Mouse (Mus musculus) brain, embryonic 14.5 days (tissue): Measurements from ENCODE around the gene Cd53. TPM values are rescaled to one million over a fixed set of nuclear protein-coding genes. Genes with fewer than 3 reads are reported as not detected.
A peak's percentile ranks its signal among the peaks of the same experiment; 100 is the strongest.

ENCODE experiments used
- DNase-seq: peaks from one replicate; pipeline ENCODE4 v3.0.0-alpha.2; 2011; ENCODE audit warnings: low read depth
- CTCF ChIP-seq: fragments of 200-500 bp; IDR thresholded peaks from 2 replicates; pipeline ENCODE4 v1.5.1; 2012; ENCODE audit warnings: inconsistent platforms, mild to moderate bottlenecking, moderate library complexity, borderline replicate concordance; ENCODE audit not compliant: insufficient read depth, insufficient read length; ENCODE audit errors: extremely low read depth
- POLR2A ChIP-seq: fragments of 200-500 bp; IDR thresholded peaks from 2 replicates; pipeline ENCODE4 v1.6.1; 2012; ENCODE audit warnings: mild to moderate bottlenecking, inconsistent platforms, borderline replicate concordance; ENCODE audit not compliant: poor library complexity, insufficient read depth, insufficient read length, severe bottlenecking; ENCODE audit errors: extremely low read depth
- polyA plus RNA-seq: library from polyadenylated mRNA; depleted of rRNA; stranded (reverse); fragments of >200 nt; gene quantifications from 2 replicates; pipeline ENCODE4 v1.2.3, GENCODE M21; 2012; rRNA removed

Cd53 gene
- polyA plus RNA-seq, 1 experiment: 3.1 TPM

DNA sequence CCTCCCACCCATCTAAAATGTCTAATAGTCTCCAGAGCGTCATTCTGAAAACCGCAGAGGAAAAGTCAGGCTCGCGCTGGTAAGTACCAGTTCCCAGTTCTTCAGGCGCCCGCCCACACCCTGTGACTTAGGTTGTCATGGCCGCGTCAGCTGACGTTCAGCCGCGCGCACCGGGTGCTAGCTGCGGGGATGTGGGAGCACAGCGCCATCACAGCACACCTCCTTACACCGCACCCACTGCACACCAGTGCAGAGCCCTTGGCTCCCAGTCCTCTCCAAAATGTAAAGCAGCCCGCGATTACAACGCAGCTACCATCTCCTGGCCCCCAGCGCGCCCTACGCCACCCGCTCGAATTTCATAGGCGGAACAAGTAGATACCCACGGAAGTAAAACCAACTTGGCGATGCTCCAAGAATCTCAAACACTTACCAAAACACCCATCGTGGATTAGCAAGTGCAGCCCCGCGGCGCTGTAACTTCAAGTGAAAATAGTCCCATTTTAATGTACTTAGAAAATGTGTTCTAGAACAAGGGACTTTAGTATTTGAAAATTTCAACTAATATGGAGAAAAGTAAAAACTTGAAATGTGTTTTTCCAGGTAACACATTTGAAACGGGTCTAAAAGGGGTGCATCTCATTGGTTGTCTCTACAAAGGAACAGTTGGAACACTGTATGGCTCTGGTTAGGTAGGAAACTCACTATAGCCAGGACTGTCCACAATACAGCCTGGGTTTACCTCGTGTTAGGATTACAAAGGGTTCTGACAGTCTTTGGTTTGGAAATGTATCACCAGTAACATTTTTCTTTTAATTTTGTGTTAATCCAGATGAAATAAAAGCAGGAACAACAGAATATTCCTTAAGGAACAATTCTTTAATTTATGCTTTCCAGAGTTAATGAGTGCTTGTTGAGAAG, 67.7 kb downstream of the Cd53 start:
- DNase-seq: peak; percentile 95
- TF ChIP-seq CTCF (peak; percentile 12; the same call in 1 of the 2 replicates), POLR2A (peak; percentile 9; the same call in 1 of the 2 replicates)

DNA sequence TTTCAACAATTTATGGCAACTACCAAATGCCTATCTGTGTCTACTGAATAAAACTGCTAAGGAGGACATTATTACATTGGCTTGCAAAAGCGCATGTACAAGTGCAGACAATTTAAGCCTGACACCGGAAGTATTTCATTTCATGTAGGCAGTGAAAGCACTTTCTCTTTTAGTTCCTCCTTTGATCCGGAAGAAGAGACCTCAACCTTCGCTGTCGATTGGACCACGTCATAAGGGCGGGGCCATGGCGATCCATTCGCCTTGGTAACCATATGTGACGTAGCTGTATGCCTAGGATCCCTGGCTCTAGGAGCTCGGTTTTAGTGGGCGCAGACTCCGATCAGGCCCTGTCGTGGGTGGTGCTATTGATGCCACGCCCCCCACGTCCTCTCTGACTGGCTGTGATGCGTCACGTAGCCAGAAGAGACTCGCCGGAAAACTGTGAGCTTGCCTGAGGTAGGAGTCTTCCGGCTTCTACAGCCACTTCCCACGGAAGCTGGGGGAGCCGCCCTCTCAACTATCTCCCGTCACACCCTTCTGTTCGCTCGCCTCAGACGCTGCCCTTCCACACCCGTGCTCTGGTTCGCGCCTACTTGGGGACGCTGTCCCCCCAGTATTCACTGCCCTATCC, 68.4 kb downstream of the Cd53 start:
- TF ChIP-seq CTCF (no peak), POLR2A (peak; percentile 48; the same call in 1 of the 2 replicates)
- DNase-seq: peak; percentile 100

Other genes starting within 250 kb of the Cd53 start
- gene Dram2, start 242.4 kb downstream of the Cd53 start, polyA plus RNA-seq: 36.1 and 42.9 TPM in 2 replicates
- 27.9 and 30.0 TPM in 2 replicates for gene Cept1, start 242.3 kb downstream of the Cd53 start, polyA plus RNA-seq
- gene Lrif1, start 105.2 kb downstream of the Cd53 start, polyA plus RNA-seq: 14.3 and 15.5 TPM in 2 replicates
- 0.05 TPM in 1 of 2 replicates, not detected in the other for gene Olfr266, start 36.1 kb upstream of the Cd53 start, polyA plus RNA-seq
- 9.9 and 10.0 TPM in 2 replicates for gene Kcna3, start 246.0 kb upstream of the Cd53 start, polyA plus RNA-seq